Mouse (Mus musculus) CH12.LX (cell line): Measurements from ENCODE around the gene Dcun1d4.

Experiments used
- BHLHE40 ChIP-seq: IDR thresholded peaks from 2 replicates; pipeline ENCODE4 v1.6.1; 2011; ENCODE audit warnings: mild to moderate bottlenecking, low read depth, low read length, improper control_type of control experiment
- CTCF ChIP-seq, 2 experiments: IDR thresholded peaks in 1 of 2; conservative IDR thresholded peaks in 1 of 2; 2 replicates each; pipeline ENCODE4 v1.5.1; 2011 to 2012; ENCODE audit warnings: low read depth in 2 of 2, low read length in 2 of 2, improper control_type of control experiment in 1 of 2, inconsistent platforms in 1 of 2, mild to moderate bottlenecking in 1 of 2, moderate library complexity in 1 of 2
- E2F4 ChIP-seq: IDR thresholded peaks from 2 replicates; pipeline ENCODE4 v1.6.1; 2011; ENCODE audit warnings: low read depth, low read length, improper control_type of control experiment; ENCODE audit not compliant: insufficient replicate concordance
- ELF1 ChIP-seq: IDR thresholded peaks from 2 replicates; pipeline ENCODE4 v1.6.1; 2014; ENCODE audit warnings: low read depth, mild to moderate bottlenecking, inconsistent platforms, low read length, improper control_type of control experiment
- EP300 ChIP-seq: IDR thresholded peaks from 2 replicates; pipeline ENCODE4 v1.6.1; 2011; ENCODE audit warnings: low read length, improper control_type of control experiment
- HCFC1 ChIP-seq: IDR thresholded peaks from 2 replicates; pipeline ENCODE4 v1.6.1; 2012; ENCODE audit warnings: low read depth, mild to moderate bottlenecking, inconsistent platforms, low read length, improper control_type of control experiment
- JUND ChIP-seq: conservative IDR thresholded peaks from 2 replicates; pipeline ENCODE4 v1.6.1; 2011; ENCODE audit warnings: low read depth, low read length, improper control_type of control experiment
- MYC ChIP-seq: IDR thresholded peaks from 2 replicates; pipeline ENCODE4 v1.6.1; 2011; ENCODE audit warnings: low read depth, mild to moderate bottlenecking, improper control_type of control experiment, low read length
- POLR2A ChIP-seq: IDR thresholded peaks from 2 replicates; pipeline ENCODE4 v1.6.1; 2011; ENCODE audit warnings: low read depth, mild to moderate bottlenecking, improper control_type of control experiment, low read length
- POLR2AphosphoS2 ChIP-seq: IDR thresholded peaks from 2 replicates; pipeline ENCODE4 v1.6.1; 2011; ENCODE audit warnings: low read depth, low read length, improper control_type of control experiment
- USF1 ChIP-seq: IDR thresholded peaks from 2 replicates; pipeline ENCODE4 v1.6.1; 2014; ENCODE audit warnings: low read depth, mild to moderate bottlenecking, inconsistent platforms, low read length, improper control_type of control experiment
- ZC3H11A ChIP-seq: IDR thresholded peaks from 2 replicates; pipeline ENCODE4 v1.6.1; 2012; ENCODE audit warnings: low read depth, mild to moderate bottlenecking, inconsistent platforms, low read length, improper control_type of control experiment
- ZNF384 ChIP-seq: IDR thresholded peaks from 2 replicates; pipeline ENCODE4 v1.6.1; 2012; ENCODE audit warnings: low read depth, low read length, improper control_type of control experiment, inconsistent platforms

DNA sequence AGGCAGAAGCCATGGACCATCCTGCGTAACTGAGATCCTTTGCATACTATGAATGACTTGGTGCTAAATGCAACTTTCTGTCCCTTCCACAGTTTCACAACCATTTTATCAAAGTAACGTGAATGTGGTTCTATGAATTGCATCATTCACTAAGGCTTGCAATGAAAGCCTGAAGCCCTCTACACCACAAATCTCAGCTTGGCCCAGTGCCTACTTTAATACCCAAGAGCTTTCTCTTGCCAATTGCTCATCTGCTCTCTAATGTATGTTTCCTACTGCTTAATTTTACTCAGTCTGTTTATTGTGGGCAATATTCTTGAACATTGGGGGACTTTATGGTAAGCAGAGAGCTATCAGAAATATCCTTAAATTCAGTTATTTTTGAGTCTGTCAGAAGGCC lies 92.0 kb downstream of the Dcun1d4 start:
- TF ChIP-seq POLR2A: no peak
- TF ChIP-seq USF1: no peak
- no peak for TF ChIP-seq EP300
- no peak for TF ChIP-seq CTCF (conservative IDR thresholded peaks at IDR 0.05 in 1 of 2, IDR thresholded peaks at IDR 0.05 in 1 of 2; ENCODE audit: low read depth in 2 of 2, low read length in 2 of 2)
- TF ChIP-seq HCFC1: no peak
- no peak for TF ChIP-seq ELF1
- no peak for TF ChIP-seq ZC3H11A
- TF ChIP-seq POLR2AphosphoS2: no peak
- no peak for TF ChIP-seq MYC
- TF ChIP-seq BHLHE40: no peak
- no peak for TF ChIP-seq JUND
- no peak for TF ChIP-seq ZNF384
- TF ChIP-seq E2F4: no peak
